ENCODE assay signal across 30 mouse cellular contexts in the genomic region with DNA sequence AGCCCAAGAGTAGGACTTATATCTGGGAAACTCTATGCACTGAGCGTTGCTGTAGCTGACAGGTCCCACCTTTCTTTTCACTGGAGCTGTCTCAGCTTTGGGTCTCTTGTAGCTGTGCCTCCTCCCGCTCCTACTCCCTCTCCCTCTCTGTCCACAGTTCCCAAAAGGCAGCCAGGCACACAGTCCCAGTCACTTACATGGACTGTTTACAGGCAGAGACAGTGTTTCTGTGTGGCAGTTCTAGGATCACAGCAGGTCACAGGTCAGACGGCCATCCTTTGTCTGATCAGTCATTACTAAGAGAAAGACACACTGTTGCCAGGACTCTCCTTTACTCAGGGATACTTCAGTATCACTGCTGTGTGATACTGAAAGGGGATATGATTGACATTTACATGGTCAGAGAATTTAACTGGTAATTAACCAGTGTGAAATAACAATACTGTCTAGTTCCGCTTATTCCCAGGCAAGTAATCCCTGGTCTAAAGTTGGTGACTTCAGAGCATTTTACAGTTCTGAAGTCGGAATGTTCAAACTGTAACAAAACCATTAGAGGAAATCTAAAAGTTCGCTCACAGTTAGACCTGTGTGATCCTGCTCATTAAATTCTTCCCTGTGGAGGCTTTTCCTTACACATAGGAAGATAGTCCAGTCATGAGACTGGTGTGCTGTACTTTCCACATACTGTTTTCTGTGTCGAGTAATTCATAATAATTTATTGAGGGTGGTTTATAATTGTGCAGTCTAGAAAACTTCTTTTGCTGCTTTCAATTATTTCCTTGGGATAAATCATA. TPM values are rescaled to one million over a fixed set of nuclear protein-coding genes. Genes with fewer than 3 reads are reported as not detected.
DNase-seq lines count a peak whose midpoint lies in the region; ATAC-seq and TF ChIP-seq lines count a peak whose summit lies in the region.
"Had no signal": no experiment of that assay in that cellular context is flagged by ENCODE, and none has a peak within 500 bp of the region (broad histone marks: within the 10 kb centered on the region; RNA-seq: fewer than 3 reads in every experiment).

No protein-coding gene starts in this region.

- DNase-seq in forebrain, embryonic 10.5 days (ENCODE audit: extremely low spot score, low spot score): no peak
- DNase-seq in hindbrain, embryonic 11.5 days (ENCODE audit: low spot score): peak; percentile 27
- no peak for DNase-seq in hindbrain, postnatal 0 days (ENCODE audit: low spot score)
- no peak for DNase-seq in midbrain, postnatal 0 days (ENCODE audit: low spot score)
- no peak for DNase-seq in layer of hippocampus, adult 2 months (ENCODE audit: low spot score in 2 of 2)
- DNase-seq: adrenal gland, adult 8-10 months; cerebellum, adult 11-12 months; gastrocnemius, adult 2 months; gastrocnemius, postnatal 36 days; heart, adult 18-20 months; heart, postnatal 36 days; kidney, adult 8-10 months; layer of hippocampus, adult 9-11 months; lung, embryonic 14.5 days; lung, postnatal 14 days; right cerebral cortex, postnatal 4 days; thymus, adult 18-20 months; thymus, postnatal 25 days had no signal

- H3K27ac ChIP-seq in forebrain, embryonic 13.5 days: no peak overlapping the region
- no peak overlapping the region for H3K27ac ChIP-seq in forebrain, embryonic 10.5 days
- H3K27ac ChIP-seq in hindbrain, embryonic 11.5 days (ENCODE audit: low read depth, low read length): no peak overlapping the region
- H3K27ac ChIP-seq in hindbrain, postnatal 0 days: no peak overlapping the region
- no peak overlapping the region; the same call in 1 of the 2 replicates for H3K27ac ChIP-seq in midbrain, embryonic 16.5 days (ENCODE audit: low read length)
- H3K27ac ChIP-seq in midbrain, postnatal 0 days (ENCODE audit: low read depth, low read length): no peak overlapping the region
- no peak overlapping the region for H3K27ac ChIP-seq in layer of hippocampus, adult 2 months
- H3K27ac ChIP-seq: gastrocnemius, adult 2 months; hindbrain, embryonic 15.5 days; kidney, postnatal 0 days; limb, embryonic 10.5 days; limb, embryonic 15.5 days; liver, embryonic 15.5 days; midbrain, embryonic 10.5 days; stomach, postnatal 0 days had no signal

- H3K4me1 ChIP-seq in forebrain, embryonic 13.5 days: no peaks in the 10 kb centered on the region
- 0 out of 2 replicates have a peak, but pooled peaks cover 5% of the 10 kb centered on the region for H3K4me1 ChIP-seq in forebrain, embryonic 10.5 days
- peaks cover 2% of the 10 kb centered on the region for H3K4me1 ChIP-seq in hindbrain, embryonic 11.5 days (replicated peaks; ENCODE audit: control insufficient read depth, insufficient read depth, low read length)
- no peaks in the 10 kb centered on the region for H3K4me1 ChIP-seq in hindbrain, postnatal 0 days (ENCODE audit: insufficient read depth, low read length)
- H3K4me1 ChIP-seq in midbrain, embryonic 16.5 days (ENCODE audit: control insufficient read depth, insufficient read depth, low read length): no peaks in the 10 kb centered on the region
- no peaks in the 10 kb centered on the region for H3K4me1 ChIP-seq in midbrain, postnatal 0 days (ENCODE audit: insufficient read depth, low read length)
- H3K4me1 ChIP-seq: hindbrain, embryonic 15.5 days; limb, embryonic 10.5 days; limb, embryonic 15.5 days; liver, embryonic 15.5 days had no signal

- TF ChIP-seq CTCF in hindbrain, postnatal 0 days (IDR thresholded peaks at IDR 0.05; ENCODE audit: low read depth): no peak
- TF ChIP-seq CTCF in midbrain, postnatal 0 days (IDR thresholded peaks at IDR 0.05): no peak
- TF ChIP-seq CTCF in layer of hippocampus, adult 2 months (conservative IDR thresholded peaks at IDR 0.05): no peak

- peak; percentile 69; the same call in 1 of the 2 replicates for ATAC-seq in forebrain, embryonic 13.5 days
- ATAC-seq in hindbrain, embryonic 11.5 days (ENCODE audit: low FRiP score): no peak
- ATAC-seq in hindbrain, postnatal 0 days: no peak
- peak; percentile 64; the same call in 1 of the 2 replicates for ATAC-seq in midbrain, embryonic 16.5 days
- ATAC-seq in midbrain, postnatal 0 days (ENCODE audit: low FRiP score): no peak
- ATAC-seq: intestine, embryonic 16.5 days had no signal

- H3K27me3 ChIP-seq in forebrain, embryonic 13.5 days: no peaks in the 10 kb centered on the region
- no peaks in the 10 kb centered on the region for H3K27me3 ChIP-seq in forebrain, embryonic 10.5 days (ENCODE audit: poor library complexity, severe bottlenecking)
- H3K27me3 ChIP-seq in hindbrain, embryonic 11.5 days (ENCODE audit: control insufficient read depth, insufficient read depth, low read length): no peaks in the 10 kb centered on the region
- H3K27me3 ChIP-seq in hindbrain, postnatal 0 days (ENCODE audit: insufficient read depth, low read length): no peaks in the 10 kb centered on the region
- no peaks in the 10 kb centered on the region for H3K27me3 ChIP-seq in midbrain, embryonic 16.5 days (ENCODE audit: control insufficient read depth, insufficient read depth, low read depth, low read length)
- no peaks in the 10 kb centered on the region for H3K27me3 ChIP-seq in midbrain, postnatal 0 days (ENCODE audit: insufficient read depth, low read length)
- H3K27me3 ChIP-seq: hindbrain, embryonic 15.5 days; limb, embryonic 15.5 days; liver, embryonic 15.5 days had no signal

- H3K4me2 ChIP-seq in forebrain, embryonic 13.5 days: no peak overlapping the region
- no peak overlapping the region for H3K4me2 ChIP-seq in hindbrain, embryonic 11.5 days (replicated peaks; ENCODE audit: low read depth, low read length)
- H3K4me2 ChIP-seq in hindbrain, postnatal 0 days (ENCODE audit: low read depth, low read length): no peak overlapping the region
- H3K4me2 ChIP-seq in midbrain, embryonic 16.5 days (ENCODE audit: low read length): no peak overlapping the region
- no peak overlapping the region for H3K4me2 ChIP-seq in midbrain, postnatal 0 days (ENCODE audit: low read depth, low read length, poor library complexity, severe bottlenecking)
- H3K4me2 ChIP-seq: heart, embryonic 11.5 days; hindbrain, embryonic 15.5 days; limb, embryonic 15.5 days; liver, embryonic 15.5 days; lung, embryonic 14.5 days had no signal

- H3K36me3 ChIP-seq in forebrain, embryonic 13.5 days (ENCODE audit: poor library complexity, severe bottlenecking): peaks cover 43% of the 10 kb centered on the region
- H3K36me3 ChIP-seq in forebrain, embryonic 10.5 days (replicated peaks): peaks cover 52% of the 10 kb centered on the region
- no peaks in the 10 kb centered on the region for H3K36me3 ChIP-seq in hindbrain, embryonic 11.5 days (ENCODE audit: control insufficient read depth, insufficient read depth, low read length)
- peaks cover 28% of the 10 kb centered on the region for H3K36me3 ChIP-seq in hindbrain, postnatal 0 days (ENCODE audit: insufficient read depth, low read length)
- peaks cover 33% of the 10 kb centered on the region for H3K36me3 ChIP-seq in midbrain, embryonic 16.5 days (ENCODE audit: control insufficient read depth, insufficient read depth, low read length)
- peaks cover 37% of the 10 kb centered on the region for H3K36me3 ChIP-seq in midbrain, postnatal 0 days (ENCODE audit: insufficient read depth, low read length)

- no peak overlapping the region for H3K9ac ChIP-seq in forebrain, embryonic 13.5 days
- no peak overlapping the region for H3K9ac ChIP-seq in hindbrain, embryonic 11.5 days (ENCODE audit: low read depth, low read length)
- no peak overlapping the region for H3K9ac ChIP-seq in hindbrain, postnatal 0 days (replicated peaks; ENCODE audit: low read length)
- H3K9ac ChIP-seq in midbrain, embryonic 16.5 days (ENCODE audit: low read depth, low read length): no peak overlapping the region
- H3K9ac ChIP-seq in midbrain, postnatal 0 days (replicated peaks; ENCODE audit: low read length, poor library complexity, severe bottlenecking): no peak overlapping the region
- H3K9ac ChIP-seq: hindbrain, embryonic 15.5 days; limb, embryonic 15.5 days; liver, embryonic 15.5 days; lung, embryonic 14.5 days had no signal

- H3K9me3 ChIP-seq in forebrain, embryonic 13.5 days (replicated peaks): no peaks in the 10 kb centered on the region
- no peaks in the 10 kb centered on the region for H3K9me3 ChIP-seq in forebrain, embryonic 10.5 days
- H3K9me3 ChIP-seq in hindbrain, embryonic 11.5 days (ENCODE audit: control insufficient read depth, low read length): no peaks in the 10 kb centered on the region
- H3K9me3 ChIP-seq in hindbrain, postnatal 0 days (ENCODE audit: low read length): no peaks in the 10 kb centered on the region
- H3K9me3 ChIP-seq in midbrain, embryonic 16.5 days (replicated peaks; ENCODE audit: control insufficient read depth, low read length, poor library complexity, severe bottlenecking): no peaks in the 10 kb centered on the region
- H3K9me3 ChIP-seq in midbrain, postnatal 0 days (ENCODE audit: low read length): no peaks in the 10 kb centered on the region
- H3K9me3 ChIP-seq: G1E; hindbrain, embryonic 15.5 days; limb, embryonic 10.5 days; limb, embryonic 15.5 days; liver, embryonic 15.5 days; midbrain, embryonic 10.5 days had no signal

- WGBS in forebrain, embryonic 13.5 days: 67% methylated on average over 7 of the region's 7 CpGs
- 85% methylated on average over 7 of the region's 7 CpGs for WGBS in forebrain, embryonic 10.5 days
- WGBS in hindbrain, embryonic 11.5 days: 61% methylated on average over 7 of the region's 7 CpGs
- 53% methylated on average over 7 of the region's 7 CpGs for WGBS in hindbrain, postnatal 0 days
- 56% methylated on average over 7 of the region's 7 CpGs for WGBS in midbrain, embryonic 16.5 days
- WGBS in midbrain, postnatal 0 days: 57% methylated on average over 7 of the region's 7 CpGs

- H3K4me3 ChIP-seq in forebrain, embryonic 13.5 days: no peak overlapping the region
- no peak overlapping the region for H3K4me3 ChIP-seq in forebrain, embryonic 10.5 days
- H3K4me3 ChIP-seq in hindbrain, embryonic 11.5 days (ENCODE audit: low read depth, low read length): no peak overlapping the region
- H3K4me3 ChIP-seq in hindbrain, postnatal 0 days (ENCODE audit: low read length): no peak overlapping the region
- H3K4me3 ChIP-seq in midbrain, embryonic 16.5 days (ENCODE audit: low read depth, low read length): no peak overlapping the region
- no peak overlapping the region for H3K4me3 ChIP-seq in midbrain, postnatal 0 days (ENCODE audit: low read depth, low read length)
- no peak overlapping the region for H3K4me3 ChIP-seq in layer of hippocampus, adult 2 months
- H3K4me3 ChIP-seq: gastrocnemius, adult 2 months; hindbrain, embryonic 15.5 days; limb, embryonic 10.5 days; limb, embryonic 15.5 days; liver, embryonic 15.5 days; midbrain, embryonic 10.5 days had no signal

RNA-seq across cellular contexts. Expression of a gene that starts 55.7 kb away (rescaled TPM):
- polyA plus RNA-seq in forebrain, embryonic 13.5 days (2015; fragmentation: Nextera tagmentation; extraction: Ambion mirVana): 13.4 and 14.4 TPM in 2 replicates
- polyA plus RNA-seq in forebrain, embryonic 10.5 days (2016; fragmentation: Nextera tagmentation; extraction: Ambion mirVana): 14.4 and 14.8 TPM in 2 replicates
- 21.2 and 25.1 TPM in 2 replicates for polyA plus RNA-seq in hindbrain, embryonic 11.5 days (2014; fragmentation: Nextera tagmentation; extraction: Ambion mirVana)
- total RNA-seq in hindbrain, postnatal 0 days (2014; rRNA removed): 28.4 and 35.5 TPM in 2 replicates
- polyA plus RNA-seq in hindbrain, postnatal 0 days (2015; fragmentation: Nextera tagmentation; extraction: Ambion mirVana): 10.1 and 10.8 TPM in 2 replicates
- 22.4 and 27.1 TPM in 2 replicates for polyA plus RNA-seq in midbrain, embryonic 16.5 days (2015; fragmentation: Nextera tagmentation; extraction: Ambion mirVana)
- 40.8 and 54.0 TPM in 2 replicates for total RNA-seq in midbrain, postnatal 0 days (2014; rRNA removed)
- polyA plus RNA-seq in midbrain, postnatal 0 days (2015; fragmentation: Nextera tagmentation; extraction: Ambion mirVana): 11.3 and 13.2 TPM in 2 replicates
- total RNA-seq in layer of hippocampus, adult 2 months (2021): 10 to 100 TPM; 36.1 to 40.5 TPM

Comparison
In these comparisons a context has a peak if more than half of its experiments do, and no peak if none do; other contexts are left out.
1. ATAC-seq: peak in forebrain, embryonic 13.5 days (single experiment) and midbrain, embryonic 16.5 days (single experiment); none in hindbrain, embryonic 11.5 days (single experiment), hindbrain, postnatal 0 days (single experiment) and midbrain, postnatal 0 days (single experiment).